Mouse (Mus musculus) retina, adult 2 months (tissue): ENCODE measurements around the gene Vmn1r6.
"Not testable (repeated sequence)": the region's sequence is repeated elsewhere in the genome, so short reads cannot be mapped to it uniquely, and the experiment has no call there.

Source experiments
- DNase-seq: peaks from one replicate; pipeline ENCODE4 v3.0.0-alpha.2; 2012; ENCODE audit warnings: low read depth, low spot score

Gene Vmn1r6

DNA sequence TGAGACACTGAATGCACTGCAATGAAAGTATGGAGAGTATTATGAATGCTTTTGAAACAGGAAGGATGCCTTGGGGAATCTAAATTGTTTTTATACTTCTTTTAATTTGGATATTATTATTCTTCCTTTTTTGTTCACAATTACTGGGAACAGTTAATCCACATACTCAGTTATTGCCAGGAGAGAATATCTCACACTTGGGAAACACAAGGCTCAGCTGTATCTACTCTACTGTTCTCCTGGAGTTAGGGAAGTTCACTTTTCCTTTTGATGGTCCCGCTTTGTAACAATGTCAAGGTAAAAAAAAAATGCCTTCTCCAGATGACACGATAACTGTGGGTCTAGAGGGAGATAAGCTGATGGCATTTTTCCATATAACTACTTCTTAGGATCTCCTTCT, at the start of gene Vmn1r6:
TSS of gene Vmn1r6 (plus strand) at position 301 of the 400 bp plus-strand sequence.
- no peak for DNase-seq

DNA sequence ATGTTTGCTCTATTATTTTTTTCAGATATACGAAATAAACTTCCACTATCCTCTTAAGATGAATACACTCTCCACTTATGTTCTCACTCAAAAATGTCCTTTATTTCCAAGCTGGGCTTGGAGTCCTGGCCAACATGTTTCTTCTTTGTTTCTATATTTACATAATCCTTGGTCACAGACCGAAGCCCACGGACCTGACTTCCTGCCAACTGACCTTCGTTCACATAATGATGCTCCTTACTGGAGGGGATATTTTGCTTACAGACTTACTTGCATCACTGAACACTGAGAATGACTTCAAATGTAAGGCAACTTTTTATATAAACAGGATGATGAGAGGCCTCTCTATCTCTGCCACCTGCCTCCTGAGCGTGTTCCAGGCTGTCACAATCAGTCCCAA, 40.6 kb upstream of the Vmn1r6 start:
- no peak for DNase-seq

DNA sequence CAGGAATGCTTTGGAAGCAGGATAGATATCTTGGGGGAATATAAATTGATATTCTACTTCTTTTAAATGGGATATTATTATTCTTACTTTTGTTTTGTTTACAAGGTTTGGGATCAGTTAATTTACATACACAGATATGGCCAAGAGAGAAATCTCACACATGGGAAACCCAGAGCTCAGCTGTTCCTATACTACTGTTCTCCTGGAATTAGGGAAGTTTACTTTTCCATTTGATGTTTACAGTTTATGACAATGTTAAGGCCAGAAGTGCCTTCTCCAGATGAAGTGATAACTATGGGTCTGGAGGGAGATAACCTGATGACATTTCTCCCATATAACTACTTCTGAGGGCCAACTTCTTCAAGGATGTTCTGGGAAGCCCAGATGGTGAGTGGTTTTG, 27.1 kb upstream of the Vmn1r6 start, which contains the start of gene Vmn1r5:
TSS of gene Vmn1r5 (plus strand) at position 301 of the 400 bp plus-strand sequence.
- no peak for DNase-seq

DNA sequence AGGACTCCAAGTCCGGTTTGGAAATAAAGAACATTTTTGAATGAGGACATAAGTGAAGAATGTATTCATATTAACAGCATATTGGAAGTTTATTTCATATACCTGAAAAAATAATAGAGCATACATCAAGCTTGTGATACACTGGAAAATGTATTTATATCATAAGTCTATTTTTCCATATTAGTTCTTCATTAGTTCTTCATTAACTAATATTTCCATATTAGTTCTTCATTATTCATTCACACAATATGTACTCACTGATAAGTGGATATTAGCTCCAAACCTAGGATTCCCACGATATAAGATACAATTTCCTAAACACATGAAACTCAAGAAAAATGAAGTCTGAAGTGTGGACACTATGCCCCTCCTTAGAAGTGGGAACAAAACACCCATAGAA, 28.2 kb downstream of the Vmn1r6 start, which contains the start of gene Vmn1r7:
TSS of gene Vmn1r7 (minus strand) at position 101 of the 400 bp plus-strand sequence.
- not testable (repeated sequence) for DNase-seq

DNA sequence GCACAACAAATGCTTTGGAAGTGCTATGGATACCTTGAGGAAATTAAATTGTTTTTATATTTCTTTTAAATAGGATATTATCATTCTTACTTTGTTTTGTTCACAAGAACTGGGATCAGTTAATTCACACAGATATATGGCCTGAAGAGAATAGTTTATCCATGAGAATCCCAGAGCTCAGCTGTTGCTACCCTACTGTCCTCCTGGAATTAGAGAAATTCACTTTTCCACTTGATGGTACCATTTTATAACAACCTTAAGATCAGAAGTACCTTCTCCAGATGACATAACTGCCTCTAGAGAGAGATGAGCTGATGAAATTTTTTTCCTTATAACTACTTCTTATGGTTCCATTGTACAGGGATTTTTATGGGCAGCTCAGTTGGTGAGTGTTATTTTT, 34.9 kb downstream of the Vmn1r6 start, which contains the start of gene Vmn1r8:
TSS of gene Vmn1r8 (plus strand) at position 301 of the 400 bp plus-strand sequence.
- no peak for DNase-seq

DNA sequence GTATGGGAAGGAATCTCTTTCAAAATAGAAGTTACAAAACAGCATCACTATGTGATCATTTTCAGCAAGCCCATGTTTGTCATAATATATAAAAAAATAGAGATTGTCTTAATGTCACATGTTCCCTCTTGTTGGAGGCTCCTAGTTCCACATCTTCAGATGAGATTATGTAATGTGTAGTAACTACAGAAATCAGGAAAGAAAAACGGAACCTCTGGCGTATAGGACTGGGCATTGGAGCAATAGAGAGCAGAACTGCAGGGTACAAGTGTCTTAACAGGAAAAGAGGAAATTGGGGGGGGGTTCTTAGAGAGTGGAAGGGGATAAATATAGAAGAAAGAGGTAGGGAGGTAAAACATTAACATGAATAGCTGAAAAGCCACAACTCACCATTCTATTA, 37.6 kb downstream of the Vmn1r6 start:
- DNase-seq, result no peak
